Mouse (Mus musculus): ENCODE results near the gene Slc39a11. TPM values are rescaled to one million over a fixed set of nuclear protein-coding genes. Genes with fewer than 3 reads are reported as not detected.

The Slc39a11 gene
- polyA plus RNA-seq, 3 experiments from 2014 or later = 12.6 to 17.3 (median 16.9) TPM

GRCm38 (mm10) chr11:113221267-113222195 lies 428.3 kb downstream of the Slc39a11 start:
- no peak for ATAC-seq

DNA sequence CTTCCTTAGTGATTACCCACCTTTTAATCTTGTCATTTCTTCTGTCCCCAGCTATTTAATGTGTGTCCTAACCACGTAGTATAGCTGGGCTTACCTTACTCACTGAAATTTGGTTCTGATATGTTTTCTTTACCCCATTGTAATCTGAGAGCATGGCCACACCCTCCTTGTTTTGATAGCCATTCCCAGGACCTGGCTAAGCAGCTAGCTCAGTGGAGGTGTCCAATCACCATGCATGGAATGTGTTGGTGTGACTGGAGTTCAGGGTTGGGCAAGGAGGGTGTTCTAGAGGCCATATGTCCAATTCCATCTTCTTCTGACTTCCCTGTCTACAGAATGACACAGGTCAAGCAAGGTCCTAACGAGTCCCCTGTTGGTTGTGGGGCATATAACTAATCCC lies 429.2 kb downstream of the Slc39a11 start:
- ATAC-seq = no peak

GRCm38 (mm10) chr11:113214741-113215140 lies 435.1 kb downstream of the Slc39a11 start:
- ATAC-seq = no peak

DNA sequence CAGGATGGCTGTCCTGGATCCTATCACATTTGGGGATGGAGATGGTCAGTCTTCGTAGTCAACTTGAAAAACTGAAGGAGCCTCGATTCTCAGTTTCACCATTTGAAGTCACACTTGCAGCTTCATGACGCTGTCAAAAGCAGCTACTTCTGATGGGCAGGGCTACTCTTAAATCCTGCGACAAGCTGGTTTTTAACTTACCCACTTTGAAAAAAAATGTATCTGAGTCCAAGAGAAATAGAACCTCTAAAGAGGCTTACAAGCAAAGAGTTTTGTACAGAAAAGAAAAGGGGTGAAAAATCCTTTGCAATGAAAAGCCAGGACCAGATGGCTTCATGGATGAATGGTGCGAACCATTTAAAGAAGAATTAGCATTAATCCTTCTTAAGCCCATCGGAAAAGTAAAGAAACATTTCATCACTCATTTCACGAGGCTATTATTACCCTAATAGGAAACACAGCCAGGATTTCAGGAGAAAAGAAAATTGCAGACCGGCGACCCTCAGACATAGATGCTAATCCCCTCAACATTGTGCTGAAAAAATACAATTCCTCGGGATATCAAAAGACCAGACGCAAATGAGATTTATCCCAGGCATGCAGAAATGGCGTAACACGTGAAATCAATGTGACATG lies 437.4 kb downstream of the Slc39a11 start:
- ATAC-seq = no peak

- ATAC-seq = no peak
These were observed 440.5 kb downstream of the Slc39a11 start for GRCm38 (mm10) chr11:113209220-113209878.

DNA sequence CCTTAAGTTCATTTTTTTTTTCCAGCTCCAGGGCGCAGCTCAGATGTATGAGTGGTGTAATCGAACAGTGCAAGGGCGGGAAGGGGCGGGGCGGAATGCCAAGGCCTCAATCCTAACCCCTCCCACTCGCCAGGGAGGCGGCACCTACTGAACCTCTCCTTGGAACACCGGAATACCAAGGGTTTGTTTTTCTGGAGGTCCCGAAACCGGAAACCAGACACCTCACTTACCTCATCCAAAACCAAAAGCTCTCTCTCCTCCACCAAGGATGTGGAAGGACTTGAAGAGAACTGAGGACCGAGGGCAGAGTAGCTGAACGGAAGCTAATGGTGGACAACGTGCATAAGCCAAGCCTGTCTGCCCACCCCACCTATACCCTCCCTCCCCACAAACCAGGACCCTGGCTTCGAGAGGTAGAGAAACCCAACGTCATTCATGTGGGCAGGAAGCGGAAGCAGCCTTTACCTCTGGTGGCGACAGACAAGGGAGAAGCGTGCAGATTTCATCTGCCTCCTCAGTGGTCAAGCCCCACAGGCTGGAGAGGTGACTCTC lies 441.3 kb downstream of the Slc39a11 start:
- ATAC-seq = no peak

- ATAC-seq = peak; percentile 46
These were observed 441.9 kb downstream of the Slc39a11 start for GRCm38 (mm10) chr11:113207966-113208365.

DNA sequence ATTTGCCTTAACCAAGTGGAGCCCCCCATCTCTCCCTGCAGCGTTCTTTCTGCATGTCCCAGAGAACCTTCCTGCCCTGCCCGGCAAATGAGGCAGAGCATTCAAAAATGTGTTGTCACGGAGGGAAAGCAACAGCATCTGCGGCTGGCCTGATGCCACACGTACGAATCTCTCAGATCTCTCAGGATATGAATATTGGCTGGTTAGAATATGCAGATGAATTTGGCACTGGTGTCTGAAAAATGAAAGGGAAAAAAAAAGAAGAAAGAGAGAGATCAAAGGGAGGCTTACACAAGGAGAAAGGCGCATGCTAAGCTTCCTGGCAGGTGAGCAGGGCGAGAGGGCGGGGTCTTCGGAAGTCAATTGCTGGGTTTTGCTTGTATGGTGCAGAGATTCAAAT lies 443.8 kb downstream of the Slc39a11 start:
- ATAC-seq = peak; percentile 46

GRCm38 (mm10) chr11:113203008-113203407 lies 446.9 kb downstream of the Slc39a11 start:
- ATAC-seq = no peak

DNA sequence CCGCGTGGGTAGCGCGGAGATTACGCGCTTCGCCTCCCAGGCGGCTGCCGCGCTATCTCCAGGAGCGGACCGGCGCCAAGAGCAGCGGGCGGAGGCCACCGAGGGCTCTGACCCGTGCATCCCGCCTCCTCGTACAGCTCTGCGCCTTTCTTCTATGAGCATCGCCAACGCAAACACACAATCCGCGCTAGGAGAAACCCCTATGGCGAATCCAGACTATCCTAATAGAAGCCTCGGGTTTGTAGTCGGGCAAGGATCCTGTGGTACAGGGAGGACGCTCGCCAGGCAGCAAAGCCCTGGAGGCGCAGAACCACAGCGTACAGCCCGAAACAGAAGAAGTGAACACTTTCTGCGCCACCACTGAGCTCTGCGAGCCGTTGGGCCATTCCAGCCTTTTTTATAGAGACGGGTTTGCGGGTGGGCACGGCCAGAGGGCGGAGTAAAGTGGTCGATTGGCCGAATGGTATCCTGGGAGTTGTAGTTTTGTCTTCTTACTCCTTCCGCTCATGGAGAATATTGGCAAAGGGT lies 448.3 kb downstream of the Slc39a11 start:
- ATAC-seq = peak; percentile 57

DNA sequence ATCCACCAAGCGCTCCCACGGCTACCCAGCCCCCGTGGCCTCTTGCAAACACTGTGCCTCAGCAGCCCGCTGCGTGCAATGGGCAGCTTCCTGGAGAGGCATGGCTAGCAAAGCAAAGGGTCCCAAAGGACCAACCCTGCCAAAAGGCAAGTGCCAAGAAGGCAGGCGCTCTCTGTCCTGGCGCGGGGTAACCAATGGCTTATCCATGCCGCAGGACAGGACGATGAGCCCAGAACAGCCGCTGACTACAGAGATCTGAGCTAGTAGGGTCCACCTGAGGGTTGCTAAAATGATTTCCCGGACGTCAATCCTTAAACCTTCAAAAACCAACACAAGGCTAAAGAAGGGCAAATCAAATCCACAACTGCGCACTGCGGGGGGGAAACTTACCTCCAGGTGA lies 449.0 kb downstream of the Slc39a11 start:
- ATAC-seq = no peak

GRCm38 (mm10) chr11:113198586-113198985 lies 451.3 kb downstream of the Slc39a11 start:
- no peak for ATAC-seq

DNA sequence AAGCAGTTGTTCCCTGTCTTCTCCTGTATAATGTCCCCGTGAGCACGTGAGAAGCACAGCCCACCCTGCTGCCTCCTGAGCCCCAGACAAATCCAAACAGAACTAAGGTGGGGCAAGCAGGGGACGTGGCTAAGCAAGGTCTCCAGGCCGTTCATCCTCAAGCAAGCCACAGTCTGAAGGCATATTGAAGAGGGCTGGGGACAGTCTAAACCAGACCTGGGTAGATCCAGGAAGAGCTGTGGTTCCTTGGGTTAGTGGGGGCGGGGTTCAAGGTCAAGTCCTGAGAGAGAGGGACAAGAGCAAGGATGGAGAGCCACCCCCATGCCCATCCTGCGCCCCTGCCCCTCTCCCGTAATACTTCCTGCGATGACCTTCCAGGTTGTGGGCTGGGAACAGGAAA lies 452.3 kb downstream of the Slc39a11 start:
- no peak for ATAC-seq

GRCm38 (mm10) chr11:113196234-113197007 lies 453.5 kb downstream of the Slc39a11 start:
- no peak for ATAC-seq

Other genes starting within 250 kb of the Slc39a11 start
- under 1 TPM in 2 of 3 experiments, not detected in 1; 0.26 to 0.46 TPM for gene Sstr2, start 30.7 kb downstream of the Slc39a11 start, polyA plus RNA-seq (2017; shearing (Covaris generic))
- gene Cog1, start 910 bp downstream of the Slc39a11 start, polyA plus RNA-seq (2017; shearing (Covaris generic)) = 10 to 100 TPM; 14.9 to 16.9 (median 15.8) TPM
- gene Fam104a, start 34.1 kb upstream of the Slc39a11 start, polyA plus RNA-seq (2017; shearing (Covaris generic)) = 10 to 100 TPM; 11.5 to 20.2 (median 17.3) TPM
- 1 to 10 TPM; 6.7 to 8.8 (median 8.0) TPM for gene D11Wsu47e, start 34.3 kb upstream of the Slc39a11 start, polyA plus RNA-seq (2017; shearing (Covaris generic))
- gene Cpsf4l, start 59.9 kb upstream of the Slc39a11 start, polyA plus RNA-seq (2017; shearing (Covaris generic)) = not detected
- 1 to 10 TPM; 1.2 to 2.9 (median 1.5) TPM for gene Cdc42ep4, start 101.8 kb upstream of the Slc39a11 start, polyA plus RNA-seq (2017; shearing (Covaris generic))

All from inflammation-experienced regulatory T-cells, adult 6 months (primary cell).